ENCODE assay signal across 23 mouse cellular contexts in the genomic region with DNA sequence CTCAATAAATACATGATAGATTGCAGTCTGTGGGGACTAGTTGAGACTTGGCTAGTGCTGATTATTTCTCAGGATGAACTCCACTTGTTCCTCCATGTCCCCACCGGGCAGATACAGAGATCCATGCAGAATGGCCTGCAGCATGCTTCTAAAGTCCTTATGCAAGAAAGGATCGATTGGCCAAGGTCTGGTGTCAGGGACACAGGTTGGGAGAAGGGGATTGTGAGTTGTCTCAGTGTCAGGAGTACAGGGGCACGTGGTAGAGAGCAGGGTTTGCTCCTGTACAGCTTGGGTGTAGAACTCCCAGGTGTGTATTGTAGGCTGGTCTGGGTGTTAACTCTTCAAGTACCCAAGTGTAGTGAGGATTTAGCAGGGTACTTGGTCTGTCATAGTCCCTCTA.
DNase-seq lines count a peak whose midpoint lies in the region; ATAC-seq and TF ChIP-seq lines count a peak whose summit lies in the region.
"Had no signal": no experiment of that assay in that cellular context is flagged by ENCODE, and none has a peak within 500 bp of the region (broad histone marks: within the 10 kb centered on the region; RNA-seq: fewer than 3 reads in every experiment).

No protein-coding gene starts in this region.

- peaks cover 17% of the 10 kb centered on the region for H3K36me3 ChIP-seq in heart, adult 2 months (ENCODE audit: control insufficient read depth, insufficient read depth, low read length)
- H3K36me3 ChIP-seq in kidney, embryonic 16.5 days (ENCODE audit: insufficient read depth, low read length) = no peaks in the 10 kb centered on the region
- H3K36me3 ChIP-seq in liver, adult 2 months (ENCODE audit: control insufficient read depth, insufficient read depth, low read length) = no peaks in the 10 kb centered on the region
- no peaks in the 10 kb centered on the region for H3K36me3 ChIP-seq in liver, embryonic 11.5 days (ENCODE audit: control insufficient read depth, insufficient read depth, low read length)
- H3K36me3 ChIP-seq: embryonic facial prominence, embryonic 13.5 days; embryonic facial prominence, embryonic 15.5 days; forebrain, embryonic 10.5 days; forebrain, embryonic 12.5 days had no signal

- no peak for TF ChIP-seq CTCF in heart, adult 2 months (IDR thresholded peaks at IDR 0.05)
- no peak for TF ChIP-seq CTCF in liver, adult 2 months (IDR thresholded peaks at IDR 0.05; ENCODE audit: low read depth, low read length)

- H3K27ac ChIP-seq in heart, adult 2 months = peak overlapping the region; percentile 71; the same call in 1 of the 2 replicates
- H3K27ac ChIP-seq in kidney, embryonic 16.5 days (ENCODE audit: low read length) = no peak overlapping the region
- no peak overlapping the region for H3K27ac ChIP-seq in liver, adult 2 months (replicated peaks; ENCODE audit: insufficient read depth, low read depth, low read length)
- no peak overlapping the region for H3K27ac ChIP-seq in liver, embryonic 11.5 days (ENCODE audit: low read depth, low read length)
- H3K27ac ChIP-seq: embryonic facial prominence, embryonic 13.5 days; embryonic facial prominence, embryonic 15.5 days; forebrain, embryonic 10.5 days; forebrain, embryonic 12.5 days had no signal

- H3K4me1 ChIP-seq in heart, adult 2 months (ENCODE audit: control insufficient read depth, insufficient read depth, low read length) = peaks cover 22% of the 10 kb centered on the region
- H3K4me1 ChIP-seq in kidney, embryonic 16.5 days (ENCODE audit: insufficient read depth, low read length) = 0 out of 2 replicates have a peak, but pooled peaks cover 3% of the 10 kb centered on the region
- H3K4me1 ChIP-seq in liver, adult 2 months (ENCODE audit: control insufficient read depth, insufficient read depth, low read length) = 0 out of 2 replicates have a peak, but pooled peaks cover 2% of the 10 kb centered on the region
- H3K4me1 ChIP-seq in liver, embryonic 11.5 days (replicated peaks; ENCODE audit: control insufficient read depth, insufficient read depth, low read length) = no peaks in the 10 kb centered on the region
- H3K4me1 ChIP-seq: embryonic facial prominence, embryonic 13.5 days; embryonic facial prominence, embryonic 15.5 days; forebrain, embryonic 10.5 days; forebrain, embryonic 12.5 days had no signal

- H3K4me3 ChIP-seq in heart, adult 2 months = no peak overlapping the region
- no peak overlapping the region for H3K4me3 ChIP-seq in kidney, embryonic 16.5 days (ENCODE audit: low read length)
- H3K4me3 ChIP-seq in liver, adult 2 months (ENCODE audit: insufficient read depth, low read depth, low read length) = no peak overlapping the region
- no peak overlapping the region for H3K4me3 ChIP-seq in liver, embryonic 11.5 days (ENCODE audit: low read depth, low read length)
- H3K4me3 ChIP-seq: embryonic facial prominence, embryonic 13.5 days; embryonic facial prominence, embryonic 15.5 days; erythroblast, embryonic 14.5 days; forebrain, embryonic 10.5 days; forebrain, embryonic 12.5 days had no signal

- H3K9ac ChIP-seq in heart, adult 2 months (ENCODE audit: low read depth, low read length) = no peak overlapping the region
- H3K9ac ChIP-seq in kidney, embryonic 16.5 days (replicated peaks; ENCODE audit: low read length) = no peak overlapping the region
- no peak overlapping the region for H3K9ac ChIP-seq in liver, adult 2 months (ENCODE audit: low read depth, low read length)
- no peak overlapping the region for H3K9ac ChIP-seq in liver, embryonic 11.5 days (ENCODE audit: low read depth, low read length)
- H3K9ac ChIP-seq: embryonic facial prominence, embryonic 13.5 days; embryonic facial prominence, embryonic 15.5 days; forebrain, embryonic 12.5 days had no signal

- ATAC-seq in kidney, embryonic 16.5 days (ENCODE audit: low FRiP score, low TSS enrichment) = 0 out of 2 replicates have a peak, but pooled peaks have one; percentile 46
- no peak for ATAC-seq in liver, embryonic 11.5 days (replicated peaks; ENCODE audit: low FRiP score)
- ATAC-seq: forebrain, embryonic 14.5 days; forebrain, embryonic 16.5 days had no signal

- TF ChIP-seq EP300 in heart, adult 2 months (IDR thresholded peaks at IDR 0.05; ENCODE audit: insufficient read depth, low read depth, low read length) = no peak

- no peak for DNase-seq in heart, adult 2 months
- DNase-seq in heart, adult 9 months (ENCODE audit: low spot score in 2 of 2) = no peak
- DNase-seq in kidney, postnatal 14 days = no peak
- peak; percentile 75 for DNase-seq in liver, adult 2 months (ENCODE audit: extremely low read depth, low read depth, low spot score)
- no peak for DNase-seq in liver, embryonic 11.5 days (ENCODE audit: low spot score)
- DNase-seq in cerebellum, adult 11-12 months = no peak
- DNase-seq: adrenal gland, adult 2 months; adrenal gland, postnatal 10 days; adrenal gland, postnatal 25 days; cerebellum, adult 18-20 months; cerebellum, adult 8-10 months; cerebellum, adult 9-11 months; cerebellum, postnatal 14 days; cerebellum, postnatal 36 days; embryo, embryonic 11 days had no signal

- peaks cover 4% of the 10 kb centered on the region for H3K79me2 ChIP-seq in heart, adult 2 months (replicated peaks; ENCODE audit: control insufficient read depth, insufficient read depth, low read length)
- no peaks in the 10 kb centered on the region; the same call in 1 of the 2 replicates for H3K79me2 ChIP-seq in liver, adult 2 months (ENCODE audit: control insufficient read depth, insufficient read depth, low read length)

- no peak overlapping the region for H3K4me2 ChIP-seq in kidney, embryonic 16.5 days (replicated peaks; ENCODE audit: low read depth, low read length)
- no peak overlapping the region for H3K4me2 ChIP-seq in liver, embryonic 11.5 days
- H3K4me2 ChIP-seq: embryonic facial prominence, embryonic 13.5 days; embryonic facial prominence, embryonic 15.5 days; forebrain, embryonic 12.5 days had no signal

- intact Hi-C loops in heart, adult 2 months (cut with DNase I) = loop anchor here (5.0 kb wide), 4 partner anchors 52 to 167 kb away; no protein-coding TSS in a partner anchor

- 79% methylated on average over 3 of the region's 3 CpGs for WGBS in heart, adult 2 months
- WGBS in kidney, embryonic 16.5 days = 65% methylated on average over 3 of the region's 3 CpGs
- WGBS in liver, adult 2 months = 44% methylated on average over 3 of the region's 3 CpGs
- 75% methylated on average over 3 of the region's 3 CpGs for WGBS in liver, embryonic 11.5 days

- no peak for TF ChIP-seq POLR2A in heart, adult 2 months (IDR thresholded peaks at IDR 0.05; ENCODE audit: insufficient read depth, low read depth, low read length)
- TF ChIP-seq POLR2A in liver, adult 2 months (IDR thresholded peaks at IDR 0.05; ENCODE audit: extremely low read depth, insufficient read depth, low read length) = no peak

- no peaks in the 10 kb centered on the region for H3K27me3 ChIP-seq in heart, adult 2 months (ENCODE audit: control insufficient read depth, insufficient read depth, low read length)
- no peaks in the 10 kb centered on the region for H3K27me3 ChIP-seq in kidney, embryonic 16.5 days (ENCODE audit: insufficient read depth, low read length)
- H3K27me3 ChIP-seq in liver, adult 2 months (ENCODE audit: control insufficient read depth, insufficient read depth, low read length) = no peaks in the 10 kb centered on the region
- no peaks in the 10 kb centered on the region for H3K27me3 ChIP-seq in liver, embryonic 11.5 days (replicated peaks; ENCODE audit: control insufficient read depth, insufficient read depth, low read length)
- H3K27me3 ChIP-seq: embryonic facial prominence, embryonic 13.5 days; embryonic facial prominence, embryonic 15.5 days; forebrain, embryonic 12.5 days had no signal

- no peaks in the 10 kb centered on the region for H3K9me3 ChIP-seq in kidney, embryonic 16.5 days (ENCODE audit: low read length)
- no peaks in the 10 kb centered on the region for H3K9me3 ChIP-seq in liver, embryonic 11.5 days (ENCODE audit: control insufficient read depth, low read length)
- H3K9me3 ChIP-seq: embryonic facial prominence, embryonic 13.5 days; embryonic facial prominence, embryonic 15.5 days; forebrain, embryonic 10.5 days; forebrain, embryonic 12.5 days had no signal
